Mouse (Mus musculus) intestine, embryonic 14.5 days (tissue): ENCODE measurements around the gene Tfb2m. TPM values are rescaled to one million over a fixed set of nuclear protein-coding genes. Genes with fewer than 3 reads are reported as not detected.
A peak's percentile ranks its signal among the peaks of the same experiment; 100 is the strongest.

Source experiments
- ATAC-seq: fragments of 200-750 bp; cut with Nextera tagmentation; replicated peaks from 2 replicates; pipeline ENCODE4 v1.8.0; 2017; ENCODE audit warnings: low read depth, moderate number of reproducible peaks, moderate TSS enrichment, moderate library complexity; ENCODE audit not compliant: low FRiP score, low TSS enrichment
- DNase-seq: peaks from one replicate; pipeline ENCODE4 v3.0.0-alpha.2; 2018; ENCODE audit warnings: low spot score
- H3K27ac ChIP-seq: fragments of 300-500 bp; sonication (generic); 2 replicates; pipeline ENCODE4 v1.5.1; 2014; ENCODE audit warnings: low read depth, mild to moderate bottlenecking, control low read depth
- H3K27me3 ChIP-seq: fragments of 300-500 bp; sonication (generic); replicated peaks from 2 replicates; pipeline ENCODE4 v1.6.1; 2014; ENCODE audit warnings: low read length, control low read depth; ENCODE audit not compliant: control insufficient read depth, insufficient read depth
- H3K36me3 ChIP-seq: fragments of 300-500 bp; sonication (generic); 2 replicates; pipeline ENCODE4 v1.6.1; 2014; ENCODE audit warnings: low read length, control low read depth; ENCODE audit not compliant: control insufficient read depth, insufficient read depth
- H3K4me1 ChIP-seq: fragments of 300-500 bp; sonication (generic); replicated peaks from 2 replicates; pipeline ENCODE4 v1.6.1; 2014; ENCODE audit warnings: low read length, control low read depth, mixed read lengths; ENCODE audit not compliant: control insufficient read depth, insufficient read depth
- H3K4me2 ChIP-seq: fragments of 300-500 bp; sonication (generic); 2 replicates; pipeline ENCODE4 v1.6.1; 2014; ENCODE audit warnings: low read length
- H3K4me3 ChIP-seq: fragments of 300-500 bp; sonication (generic); 2 replicates; pipeline ENCODE4 v1.5.1; 2014; ENCODE audit warnings: low read depth, low read length, control low read depth, mixed read lengths
- H3K9ac ChIP-seq: fragments of 300-500 bp; sonication (generic); 2 replicates; pipeline ENCODE4 v1.6.1; 2014; ENCODE audit warnings: mild to moderate bottlenecking, low read length
- H3K9me3 ChIP-seq: fragments of 300-500 bp; sonication (generic); 2 replicates; pipeline ENCODE4 v1.6.1; 2016; ENCODE audit warnings: low read length, control low read depth; ENCODE audit not compliant: control insufficient read depth
- WGBS: fragments of 180-500 bp; shearing (Covaris S2); extraction: QIAGEN DNeasy Blood & Tissue Kit; methylation state at CpG from one replicate; pipeline ENCODE4 v1.1.7; 2014; 5-methylcytosine and 5-hydroxymethylcytosine counted together
- polyA plus RNA-seq: library from polyadenylated mRNA; unstranded; fragments of >200 nt; fragmentation: Nextera tagmentation; extraction: Ambion mirVana; gene quantifications from 2 replicates; pipeline ENCODE4 v1.2.1, GENCODE M21; 2014

Gene Tfb2m
- polyA plus RNA-seq, 1 experiment from 2014 or later: 26.4 TPM

GRCm38 (mm10) chr1:179583090-179583489 lies 37.0 kb upstream of the Tfb2m start:
- Histone ChIP-seq H3K4me2 (no peak overlapping the region), H3K36me3 (peaks cover 9% of the 10 kb centered on the region), H3K27me3 (no peaks in the 10 kb centered on the region), H3K4me3 (no peak overlapping the region), H3K4me1 (peaks cover 15% of the 10 kb centered on the region), H3K9ac (no peak overlapping the region), H3K27ac (no peak overlapping the region), H3K9me3 (no peaks in the 10 kb centered on the region)
- WGBS: 95% methylated on average over 3 of the region's 3 CpGs
- DNase-seq (no peak), ATAC-seq (no peak)

GRCm38 (mm10) chr1:179582021-179582433 lies 36.0 kb upstream of the Tfb2m start:
- no peaks in the 10 kb centered on the region for H3K27me3 ChIP-seq
- H3K27ac ChIP-seq: no peak overlapping the region
- H3K36me3 ChIP-seq: peaks cover 9% of the 10 kb centered on the region
- no peaks in the 10 kb centered on the region for H3K9me3 ChIP-seq
- H3K4me3 ChIP-seq: no peak overlapping the region
- DNase-seq (no peak), ATAC-seq (no peak)
- H3K4me2 ChIP-seq: no peak overlapping the region
- 44% methylated on average over 6 of the region's 6 CpGs for WGBS
- H3K9ac ChIP-seq: no peak overlapping the region
- H3K4me1 ChIP-seq: peaks cover 14% of the 10 kb centered on the region

DNA sequence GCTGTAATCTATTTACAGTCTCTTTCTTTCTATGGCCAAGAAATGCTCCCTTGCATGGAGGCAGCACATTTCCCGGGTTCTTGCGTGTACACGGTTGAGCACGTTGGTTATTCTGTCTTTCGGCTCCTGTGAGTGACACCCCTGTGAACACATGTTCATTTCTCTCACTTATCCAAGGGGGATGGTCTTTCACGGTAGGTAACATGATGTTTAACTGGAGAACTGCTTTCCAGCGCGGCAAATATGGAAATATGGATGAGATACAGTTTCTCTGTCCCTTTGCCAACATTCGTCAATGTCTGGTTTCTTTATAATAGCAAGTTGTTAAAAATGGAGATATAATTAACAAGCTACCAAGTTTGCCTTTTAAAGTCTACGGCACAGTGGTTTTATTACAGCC lies 35.4 kb upstream of the Tfb2m start:
- no peak overlapping the region for H3K4me3 ChIP-seq
- H3K9me3 ChIP-seq: no peaks in the 10 kb centered on the region
- peaks cover 9% of the 10 kb centered on the region for H3K36me3 ChIP-seq
- H3K4me2 ChIP-seq: no peak overlapping the region
- no peak overlapping the region for H3K27ac ChIP-seq
- no peak for DNase-seq
- peaks cover 9% of the 10 kb centered on the region for H3K4me1 ChIP-seq
- ATAC-seq: no peak
- no peak overlapping the region for H3K9ac ChIP-seq
- H3K27me3 ChIP-seq: no peaks in the 10 kb centered on the region
- WGBS: 84% methylated on average over 10 of the region's 10 CpGs

GRCm38 (mm10) chr1:179580200-179580599 lies 34.1 kb upstream of the Tfb2m start:
- Histone ChIP-seq H3K9me3 (no peaks in the 10 kb centered on the region), H3K4me2 (no peak overlapping the region), H3K36me3 (peaks cover 9% of the 10 kb centered on the region), H3K4me3 (no peak overlapping the region), H3K27ac (no peak overlapping the region), H3K27me3 (no peaks in the 10 kb centered on the region), H3K9ac (no peak overlapping the region), H3K4me1 (no peaks in the 10 kb centered on the region)
- no peak for ATAC-seq
- 59% methylated on average over 8 of the region's 8 CpGs for WGBS
- DNase-seq: no peak

- Histone ChIP-seq H3K4me2 (no peak overlapping the region), H3K4me3 (no peak overlapping the region), H3K9ac (no peak overlapping the region), H3K4me1 (no peaks in the 10 kb centered on the region; the same call in 1 of the 2 replicates), H3K27ac (no peak overlapping the region), H3K27me3 (no peaks in the 10 kb centered on the region), H3K36me3 (peaks cover 9% of the 10 kb centered on the region), H3K9me3 (no peaks in the 10 kb centered on the region)
- WGBS: 69% methylated on average over 6 of the region's 6 CpGs
- ATAC-seq (no peak), DNase-seq (no peak)
Observed at GRCm38 (mm10) chr1:179578625-179579024, 32.6 kb upstream of the Tfb2m start.

DNA sequence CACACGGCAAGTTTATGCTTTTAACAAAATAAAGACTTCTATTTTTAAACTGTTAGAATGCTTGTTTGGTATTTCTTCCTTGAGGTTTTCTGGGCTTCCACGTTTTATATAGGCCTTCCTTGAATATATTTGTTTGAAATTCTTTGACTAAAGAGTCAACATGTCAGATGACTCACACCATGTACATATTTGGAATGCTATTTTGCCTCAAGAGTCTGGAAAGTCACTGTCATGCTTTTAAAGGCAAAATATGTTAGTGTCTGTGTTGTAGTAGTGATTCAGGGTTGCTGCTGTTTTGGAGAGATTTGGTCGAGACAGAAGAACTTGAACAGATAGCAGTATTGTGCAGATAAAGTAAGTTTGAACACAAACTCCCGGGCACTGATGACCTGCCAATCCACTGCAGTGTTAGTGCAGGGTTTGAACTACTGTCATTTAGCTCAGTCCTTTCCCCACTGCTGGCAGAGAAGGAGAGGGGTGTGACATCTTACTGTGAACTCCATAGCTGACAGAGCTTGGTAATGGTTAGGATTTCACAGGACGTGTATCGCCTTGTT lies 27.7 kb upstream of the Tfb2m start:
- no peak overlapping the region for H3K4me2 ChIP-seq
- ATAC-seq (no peak), DNase-seq (no peak)
- peak overlapping the region; percentile 16; the same call in 1 of the 2 replicates for H3K27ac ChIP-seq
- 55% methylated on average over 6 of the region's 6 CpGs for WGBS
- no peaks in the 10 kb centered on the region for H3K27me3 ChIP-seq
- no peaks in the 10 kb centered on the region for H3K36me3 ChIP-seq
- H3K4me1 ChIP-seq: peaks cover 10% of the 10 kb centered on the region
- no peak overlapping the region for H3K9ac ChIP-seq
- H3K9me3 ChIP-seq: no peaks in the 10 kb centered on the region
- H3K4me3 ChIP-seq: no peak overlapping the region

DNA sequence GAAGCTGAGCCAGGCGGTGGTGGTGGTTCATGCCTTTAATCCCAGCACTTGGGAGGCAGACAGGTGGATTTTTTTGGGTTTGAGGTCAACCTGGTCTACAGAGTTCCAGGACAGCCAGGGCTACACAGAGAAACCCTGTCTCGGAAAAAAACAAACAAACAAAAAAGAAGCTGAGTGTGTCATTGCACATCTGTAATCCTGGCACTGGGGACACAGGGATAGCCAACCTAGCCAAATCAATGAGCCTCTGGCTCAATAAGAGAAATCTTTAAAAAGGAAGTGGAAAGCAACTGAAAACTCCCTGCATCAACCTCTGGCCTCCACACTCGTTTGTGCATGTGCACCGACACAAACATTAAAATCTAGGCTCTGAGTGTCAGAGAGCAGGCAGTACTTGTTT lies 25.6 kb upstream of the Tfb2m start:
- 81% methylated on average over 4 of the region's 4 CpGs for WGBS
- H3K4me2 ChIP-seq: no peak overlapping the region
- no peak overlapping the region for H3K4me3 ChIP-seq
- H3K27ac ChIP-seq: no peak overlapping the region
- no peaks in the 10 kb centered on the region for H3K36me3 ChIP-seq
- ATAC-seq: no peak
- H3K27me3 ChIP-seq: no peaks in the 10 kb centered on the region
- H3K9me3 ChIP-seq: no peaks in the 10 kb centered on the region
- peaks cover 16% of the 10 kb centered on the region for H3K4me1 ChIP-seq
- no peak overlapping the region for H3K9ac ChIP-seq
- no peak for DNase-seq

GRCm38 (mm10) chr1:179570482-179570881 lies 24.4 kb upstream of the Tfb2m start:
- Histone ChIP-seq H3K4me2 (no peak overlapping the region), H3K27me3 (no peaks in the 10 kb centered on the region), H3K9me3 (no peaks in the 10 kb centered on the region), H3K4me3 (no peak overlapping the region), H3K27ac (no peak overlapping the region), H3K4me1 (peaks cover 16% of the 10 kb centered on the region), H3K36me3 (no peaks in the 10 kb centered on the region), H3K9ac (no peak overlapping the region)
- 90% methylated on average over 1 of the region's 1 CpGs for WGBS
- no peak for DNase-seq
- ATAC-seq: no peak

DNA sequence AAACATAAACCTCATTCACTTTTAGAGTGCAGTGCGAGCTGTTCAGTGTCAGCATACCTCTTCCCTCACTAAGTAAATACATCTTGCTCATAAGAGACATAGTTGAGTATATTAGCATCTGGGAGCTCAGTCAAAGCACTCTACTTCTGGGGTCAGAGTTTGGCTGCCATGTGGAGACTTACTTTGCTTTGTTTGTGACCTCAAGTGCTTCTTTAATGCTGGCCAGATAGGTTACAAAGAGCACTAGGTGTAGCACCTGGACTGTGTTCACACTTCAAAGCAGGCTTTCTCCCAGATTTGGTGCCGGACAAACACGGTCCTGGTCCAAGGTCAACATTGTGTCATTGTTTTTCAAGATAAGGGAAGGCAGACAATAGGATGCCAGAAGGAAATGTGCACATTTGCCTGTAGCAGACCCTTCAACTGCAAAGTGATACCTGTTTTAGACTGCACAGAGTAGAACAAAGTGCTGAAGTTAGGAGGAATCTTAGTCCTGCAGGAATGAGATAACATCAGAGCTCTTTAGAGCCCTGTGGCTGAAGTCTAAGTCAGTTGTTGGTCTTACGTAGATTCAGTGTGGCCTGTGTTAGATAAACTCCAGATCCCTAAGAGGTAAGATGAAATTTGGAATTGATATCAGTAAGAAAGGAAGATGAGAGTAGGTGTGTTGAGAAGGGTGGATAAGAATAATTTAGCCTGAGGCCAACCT lies 22.8 kb upstream of the Tfb2m start:
- Histone ChIP-seq H3K36me3 (no peaks in the 10 kb centered on the region), H3K4me1 (peaks cover 16% of the 10 kb centered on the region), H3K4me2 (no peak overlapping the region), H3K4me3 (no peak overlapping the region), H3K9me3 (no peaks in the 10 kb centered on the region), H3K27ac (peak overlapping the region; percentile 33; the same call in 1 of the 2 replicates), H3K9ac (no peak overlapping the region), H3K27me3 (no peaks in the 10 kb centered on the region)
- DNase-seq (no peak), ATAC-seq (no peak)
- 36% methylated on average over 4 of the region's 4 CpGs for WGBS
